Mouse (Mus musculus): ENCODE data around the gene Nbeal2. TPM values are rescaled to one million over a fixed set of nuclear protein-coding genes. Genes with fewer than 3 reads are reported as not detected.

Nbeal2 gene
- total and polyA plus RNA-seq, 3 experiments, result 9.3 to 17.2 TPM; not detected in 1

- Histone ChIP-seq H3K27ac (ENCODE audit: control insufficient read depth, low read depth, low read length) (no peak overlapping the region), H3K36me3 (ENCODE audit: control insufficient read depth in 1 of 2, insufficient read depth in 2 of 2, low read length in 2 of 2) (peaks cover 0 to 13% of the 10 kb centered on the region in 2 experiments; a peak in 2 of 4 replicates), H3K27me3 (ENCODE audit: control insufficient read depth in 1 of 2, insufficient read depth in 2 of 2, low read length in 2 of 2) (no peaks in the 10 kb centered on the region), H3K4me1 (ENCODE audit: control insufficient read depth in 1 of 2, insufficient read depth in 2 of 2, low read length in 2 of 2) (0 out of 4 replicates have a peak, but pooled peaks cover 0 to 3% of the 10 kb centered on the region in 2 experiments), H3K9ac (ENCODE audit: control insufficient read depth, low read depth, low read length, poor library complexity, severe bottlenecking) (no peak overlapping the region), H3K9me3 (replicated peaks; ENCODE audit: insufficient read depth, low read length) (no peaks in the 10 kb centered on the region), H3K79me2 (ENCODE audit: control insufficient read depth, insufficient read depth, low read length, poor library complexity) (no peaks in the 10 kb centered on the region), H3K4me3 (ENCODE audit: control insufficient read depth in 1 of 2, insufficient read depth in 1 of 2, low read depth in 2 of 2, low read length in 2 of 2) (no peak overlapping the region)
- no peak for TF ChIP-seq ETS1 (IDR thresholded peaks at IDR 0.05; ENCODE audit: low read depth, low read length)
- no peak for TF ChIP-seq UBTF (IDR thresholded peaks at IDR 0.05; ENCODE audit: borderline replicate concordance, insufficient read depth, low read depth, low read length)
- TF ChIP-seq RCOR1 (IDR thresholded peaks at IDR 0.05; ENCODE audit: low read depth, low read length), result no peak
- TF ChIP-seq ZMIZ1 (IDR thresholded peaks at IDR 0.05; ENCODE audit: low read depth, low read length), result no peak
- no peak for TF ChIP-seq CHD1 (IDR thresholded peaks at IDR 0.05; ENCODE audit: low read depth, low read length)
- TF ChIP-seq CTCF (IDR thresholded peaks at IDR 0.05 in 2 of 3, conservative IDR thresholded peaks at IDR 0.05 in 1 of 3; ENCODE audit: control insufficient read depth in 1 of 3, insufficient read depth in 1 of 3, low read depth in 2 of 3, low read length in 3 of 3, poor library complexity in 1 of 3, severe bottlenecking in 1 of 3), result no peak
- no peak for TF ChIP-seq MAZ (IDR thresholded peaks at IDR 0.05; ENCODE audit: low read depth, low read length)
- no peak for TF ChIP-seq MAX (IDR thresholded peaks at IDR 0.05; ENCODE audit: low read length)
- TF ChIP-seq MXI1 (IDR thresholded peaks at IDR 0.05; ENCODE audit: low read depth, low read length), result no peak
- no peak for TF ChIP-seq NRF1 (IDR thresholded peaks at IDR 0.05; ENCODE audit: insufficient read depth, low read depth, low read length, poor library complexity, severe bottlenecking)
- no peak for TF ChIP-seq HCFC1 (IDR thresholded peaks at IDR 0.05; ENCODE audit: low read depth, low read length)
- no peak for TF ChIP-seq CHD2 (IDR thresholded peaks at IDR 0.05; ENCODE audit: low read length)
- TF ChIP-seq EP300 (IDR thresholded peaks at IDR 0.05; ENCODE audit: low read depth in 1 of 2, low read length in 2 of 2), result no peak
- DNase-seq (ENCODE audit: low read depth, low spot score), result peak; percentile 27
Measured at GRCm38 (mm10) chr9:110617081-110617480, 36.9 kb downstream of the Nbeal2 start.

- no peak for TF ChIP-seq ZNF384 (IDR thresholded peaks at IDR 0.05; ENCODE audit: low read depth, low read length)
- no peak for TF ChIP-seq POLR2A (IDR thresholded peaks at IDR 0.05; ENCODE audit: control insufficient read depth in 1 of 2, insufficient read depth in 1 of 2, low read depth in 1 of 2, low read length in 2 of 2, poor library complexity in 1 of 2)
- no peak for TF ChIP-seq POLR2AphosphoS2 (IDR thresholded peaks at IDR 0.05; ENCODE audit: low read length)
- no peak for TF ChIP-seq RAD21 (IDR thresholded peaks at IDR 0.05; ENCODE audit: low read depth, low read length)
- no peak for TF ChIP-seq ZC3H11A (IDR thresholded peaks at IDR 0.05; ENCODE audit: low read depth, low read length)
- no peak for TF ChIP-seq KAT2A (conservative IDR thresholded peaks at IDR 0.05; ENCODE audit: low read depth, low read length)
- TF ChIP-seq POLR2AphosphoS5 (IDR thresholded peaks at IDR 0.05; ENCODE audit: borderline replicate concordance, low read depth, low read length), result no peak
- no peak for TF ChIP-seq MAX (IDR thresholded peaks at IDR 0.05; ENCODE audit: low read length)
- no peak for TF ChIP-seq E2F4 (IDR thresholded peaks at IDR 0.05; ENCODE audit: borderline replicate concordance, low read depth, low read length)
- no peak for TF ChIP-seq NELFE (IDR thresholded peaks at IDR 0.05; ENCODE audit: low read depth, low read length)
- TF ChIP-seq EP300 (IDR thresholded peaks at IDR 0.05; ENCODE audit: low read depth in 1 of 2, low read length in 2 of 2), result no peak
- TF ChIP-seq MYB (IDR thresholded peaks at IDR 0.05; ENCODE audit: low read depth, low read length), result no peak
- Histone ChIP-seq H3K27ac (ENCODE audit: control insufficient read depth, low read depth, low read length) (no peak overlapping the region), H3K4me1 (ENCODE audit: control insufficient read depth in 1 of 2, insufficient read depth in 2 of 2, low read length in 2 of 2) (no peaks in the 10 kb centered on the region), H3K79me2 (ENCODE audit: control insufficient read depth, insufficient read depth, low read length, poor library complexity) (no peaks in the 10 kb centered on the region), H3K4me3 (ENCODE audit: control insufficient read depth in 1 of 2, insufficient read depth in 1 of 2, low read depth in 2 of 2, low read length in 2 of 2) (no peak overlapping the region), H3K9me3 (replicated peaks; ENCODE audit: insufficient read depth, low read length) (no peaks in the 10 kb centered on the region), H3K27me3 (ENCODE audit: control insufficient read depth in 1 of 2, insufficient read depth in 2 of 2, low read length in 2 of 2) (no peaks in the 10 kb centered on the region), H3K9ac (ENCODE audit: control insufficient read depth, low read depth, low read length, poor library complexity, severe bottlenecking) (no peak overlapping the region), H3K36me3 (ENCODE audit: control insufficient read depth in 1 of 2, insufficient read depth in 2 of 2, low read length in 2 of 2) (peaks cover 0 to 25% of the 10 kb centered on the region in 2 experiments; a peak in 2 of 4 replicates)
- DNase-seq (ENCODE audit: low read depth, low spot score), result no peak
Measured at GRCm38 (mm10) chr9:110611471-110611870, 42.5 kb downstream of the Nbeal2 start.
